Mouse (Mus musculus) ES-E14 (cell line): ENCODE results near the gene Pcnx3. TPM values are rescaled to one million over a fixed set of nuclear protein-coding genes. Genes with fewer than 3 reads are reported as not detected.

Experiments
- DNase-seq: peaks from one replicate; pipeline ENCODE4 v3.0.0-alpha.2; 2013; ENCODE audit warnings: low read depth, low spot score
- H3K27ac ChIP-seq: 2 replicates; pipeline ENCODE4 v1.5.1; 2012; ENCODE audit warnings: low read depth, mild to moderate bottlenecking, low read length, moderate library complexity, mixed read lengths; ENCODE audit not compliant: poor library complexity, insufficient read depth, severe bottlenecking
- H3K36me3 ChIP-seq: 2 replicates; pipeline ENCODE4 v1.6.1; 2012; ENCODE audit warnings: mild to moderate bottlenecking, low read length, moderate library complexity, mixed read lengths; ENCODE audit not compliant: control insufficient read depth, poor library complexity, insufficient read depth, severe bottlenecking
- H3K4me1 ChIP-seq, 2 experiments: fragments of 150-350 bp in 1 of 2; sonication (generic) in 1 of 2; 2 replicates each; pipeline ENCODE4 v1.6.1; 2012; ENCODE audit warnings: low read length in 2 of 2, mild to moderate bottlenecking in 1 of 2, mixed read lengths in 1 of 2; ENCODE audit not compliant: control insufficient read depth in 2 of 2, insufficient read depth in 2 of 2, poor library complexity in 1 of 2
- H3K4me3 ChIP-seq, 2 experiments: fragments of 150-350 bp in 1 of 2; sonication (generic) in 1 of 2; 2 replicates each; pipeline ENCODE4 v1.5.1; 2012; ENCODE audit warnings: low read length in 2 of 2, low read depth in 1 of 2, mild to moderate bottlenecking in 1 of 2, mixed read lengths in 1 of 2; ENCODE audit not compliant: insufficient read depth in 1 of 2, poor library complexity in 1 of 2, severe bottlenecking in 1 of 2
- H3K9ac ChIP-seq: 2 replicates; pipeline ENCODE4 v1.6.1; 2012; ENCODE audit warnings: low read depth, mild to moderate bottlenecking, low read length, mixed read lengths; ENCODE audit not compliant: poor library complexity, insufficient read depth, severe bottlenecking
- H3K9me3 ChIP-seq: fragments of 150-350 bp; sonication (generic); 2 replicates; pipeline ENCODE4 v1.6.1; 2012; ENCODE audit warnings: low read depth, mild to moderate bottlenecking, low read length; ENCODE audit not compliant: control insufficient read depth, insufficient read depth
- CHD2 ChIP-seq: IDR thresholded peaks from 2 replicates; pipeline ENCODE4 v1.6.1; 2014; ENCODE audit warnings: mild to moderate bottlenecking, low read depth, low read length, inconsistent platforms
- HCFC1 ChIP-seq: IDR thresholded peaks from 2 replicates; pipeline ENCODE4 v1.6.1; 2012; ENCODE audit warnings: low read length, inconsistent platforms, borderline replicate concordance; ENCODE audit not compliant: insufficient read depth
- MAFK ChIP-seq: IDR thresholded peaks from 2 replicates; pipeline ENCODE4 v1.6.1; 2014; ENCODE audit warnings: mild to moderate bottlenecking, low read depth, low read length, inconsistent platforms; ENCODE audit not compliant: insufficient read depth
- ZC3H11A ChIP-seq: IDR thresholded peaks from 2 replicates; pipeline ENCODE4 v1.6.1; 2012; ENCODE audit warnings: low read depth, mild to moderate bottlenecking, inconsistent platforms, low read length, borderline replicate concordance
- ZNF384 ChIP-seq: IDR thresholded peaks from 2 replicates; pipeline ENCODE4 v1.6.1; 2012; ENCODE audit warnings: low read depth, low read length, inconsistent platforms
- in situ Hi-C, 2 experiments: fragments of 600-800 bp; cut with MboI; formaldehyde crosslinking; loops; one replicate each; pipeline ENCODE4 v1.15.1; 2025; ENCODE audit warnings: low sequenced_read_pairs in 2 of 2, inconsistent platforms in 1 of 2; ENCODE audit not compliant: unreplicated experiment in 2 of 2
- total RNA-seq: library from RNA; depleted of rRNA; stranded (reverse); fragments of 300-350 nt; gene quantifications from 2 replicates; pipeline ENCODE4 v1.2.3, GENCODE M21; 2012

Pcnx3 gene
- total RNA-seq, 1 experiment = 63.9 TPM

DNA sequence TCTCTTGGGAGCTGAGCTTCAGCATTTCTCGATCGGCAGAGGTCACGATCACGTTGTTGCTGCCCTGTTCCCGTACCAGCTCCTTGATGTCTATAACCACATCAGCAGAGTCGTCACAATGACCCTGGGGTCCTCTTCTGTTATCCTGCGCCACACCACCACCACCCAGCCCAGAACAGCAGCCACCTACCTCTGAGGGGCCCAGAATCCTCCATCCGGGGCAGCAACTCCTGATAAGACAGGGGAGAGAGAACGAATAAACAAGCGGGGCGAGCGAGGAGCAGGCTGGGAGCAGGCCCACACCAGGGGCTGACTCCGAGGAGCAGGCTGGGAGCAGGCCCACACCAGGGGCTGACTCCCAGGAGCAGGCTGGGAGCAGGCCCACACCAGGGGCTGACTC, 2.3 kb downstream of the Pcnx3 start:
- Histone ChIP-seq H3K4me1 (peaks cover 4 to 13% of the 10 kb centered on the region in 2 experiments; a peak in 2 of 4 replicates), H3K9ac (no peak overlapping the region), H3K4me3 (no peak overlapping the region), H3K36me3 (peaks cover 44% of the 10 kb centered on the region), H3K9me3 (no peaks in the 10 kb centered on the region), H3K27ac (no peak overlapping the region)
- no peak for DNase-seq
- in situ Hi-C loops = no loop called here
- TF ChIP-seq HCFC1 (no peak), ZNF384 (no peak)

DNA sequence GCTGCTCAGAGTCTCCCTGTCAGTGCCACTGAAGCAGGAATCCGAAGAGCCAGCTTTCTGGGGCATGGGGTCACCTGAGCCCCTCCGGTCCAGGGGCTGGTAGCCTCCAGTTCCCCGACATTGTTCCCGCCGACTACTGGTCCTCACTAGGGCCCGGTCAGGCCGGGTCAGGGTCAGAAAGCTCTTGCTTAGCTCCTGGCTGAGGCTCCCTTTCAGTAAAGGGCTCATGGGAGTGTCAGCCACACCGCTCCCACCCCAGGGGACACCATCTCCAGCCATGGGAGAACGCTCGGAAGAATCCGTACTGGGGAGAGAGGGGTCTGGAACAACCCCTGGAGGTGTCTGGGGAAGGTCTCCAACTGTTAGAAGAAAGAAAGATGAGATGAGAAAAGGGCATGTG, 2.8 kb downstream of the Pcnx3 start:
- in situ Hi-C loops = no loop called here
- TF ChIP-seq ZNF384 = no peak
- no peak overlapping the region for H3K4me3 ChIP-seq
- no peak for DNase-seq
- H3K27ac ChIP-seq = no peak overlapping the region
- peaks cover 4 to 13% of the 10 kb centered on the region in 2 experiments; a peak in 2 of 4 replicates for H3K4me1 ChIP-seq
- peaks cover 45% of the 10 kb centered on the region for H3K36me3 ChIP-seq
- no peak overlapping the region for H3K9ac ChIP-seq
- no peaks in the 10 kb centered on the region for H3K9me3 ChIP-seq

DNA sequence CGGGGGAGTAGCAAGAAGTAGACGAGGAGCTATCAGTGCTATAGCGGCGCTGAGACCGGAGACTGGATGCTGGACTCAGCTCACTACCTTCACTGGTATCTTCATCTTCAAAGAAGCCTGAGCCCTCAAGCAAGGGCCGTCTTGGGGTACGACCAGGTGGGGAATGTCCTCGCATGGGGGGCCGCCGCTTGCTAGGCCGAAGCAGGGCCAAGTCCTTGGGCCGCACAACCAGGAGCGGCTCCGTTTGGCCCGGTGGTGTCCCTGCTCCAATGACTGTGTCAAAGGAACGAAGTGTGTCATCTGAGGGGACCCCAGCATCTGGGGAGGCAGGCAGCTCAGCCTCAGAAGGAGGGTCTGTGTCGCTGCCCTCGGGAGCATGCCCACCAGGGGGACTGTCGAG, 3.3 kb downstream of the Pcnx3 start:
- Histone ChIP-seq H3K9me3 (no peaks in the 10 kb centered on the region), H3K9ac (no peak overlapping the region), H3K4me1 (peaks cover 4 to 10% of the 10 kb centered on the region in 2 experiments; a peak in 2 of 4 replicates), H3K27ac (no peak overlapping the region), H3K36me3 (peaks cover 44% of the 10 kb centered on the region), H3K4me3 (no peak overlapping the region)
- TF ChIP-seq CHD2 (no peak), ZC3H11A (no peak), HCFC1 (no peak), MAFK (no peak), ZNF384 (no peak)
- no peak for DNase-seq
- in situ Hi-C loops = no loop called here

DNA sequence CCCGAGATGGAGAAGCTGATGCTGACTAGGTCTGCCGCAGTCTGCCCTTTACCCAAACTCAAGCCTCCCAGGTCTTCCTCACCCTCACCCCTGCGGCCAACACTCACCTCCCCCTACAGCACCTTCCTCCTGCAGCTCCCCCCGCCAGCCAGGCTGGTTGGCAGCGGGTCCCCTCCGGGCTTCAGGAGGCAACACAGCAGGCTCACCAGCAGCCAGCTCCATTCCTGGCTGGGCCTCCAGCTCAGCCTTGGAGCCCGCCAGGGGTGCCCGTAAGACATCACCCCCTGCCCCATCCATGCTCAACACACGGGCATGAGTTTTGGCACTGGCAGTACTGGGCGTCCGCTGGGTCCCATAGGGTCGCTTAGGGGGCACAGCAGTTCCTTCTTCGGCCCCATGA, 3.7 kb downstream of the Pcnx3 start:
- TF ChIP-seq ZNF384 (no peak), HCFC1 (no peak), CHD2 (no peak), ZC3H11A (no peak), MAFK (no peak)
- DNase-seq = no peak
- Histone ChIP-seq H3K36me3 (peaks cover 44% of the 10 kb centered on the region), H3K9ac (no peak overlapping the region), H3K9me3 (no peaks in the 10 kb centered on the region), H3K4me1 (peaks cover 4 to 6% of the 10 kb centered on the region in 2 experiments; a peak in 2 of 4 replicates), H3K27ac (no peak overlapping the region), H3K4me3 (0 out of 4 replicates have a peak overlapping the region, but pooled peaks of 1 of the 2 experiments have one; percentile 2)
- in situ Hi-C loops = no loop called here

DNA sequence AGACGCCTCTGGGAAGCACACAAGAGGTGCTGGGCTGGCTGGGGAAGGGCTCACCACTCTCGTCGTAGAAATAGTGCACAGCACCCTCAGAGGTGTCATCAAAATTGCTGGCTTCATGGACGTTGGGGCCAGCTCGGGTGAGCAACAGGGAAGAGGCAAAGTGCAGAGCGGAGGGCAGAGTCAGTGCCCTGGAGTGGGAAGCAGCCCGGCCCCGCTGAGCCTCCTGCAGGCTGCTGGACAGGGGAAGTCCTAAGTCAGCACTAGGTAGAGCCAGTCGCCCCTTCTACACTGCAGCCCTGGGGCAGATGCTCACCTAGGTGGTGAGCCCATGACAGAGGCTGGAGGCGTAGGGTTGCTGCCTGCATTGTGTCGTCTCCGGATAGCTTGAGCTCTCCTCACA, 4.5 kb downstream of the Pcnx3 start:
- in situ Hi-C loops = no loop called here
- no peak for DNase-seq
- no peak overlapping the region for H3K27ac ChIP-seq
- no peaks in the 10 kb centered on the region for H3K9me3 ChIP-seq
- no peak overlapping the region for H3K9ac ChIP-seq
- peaks cover 52% of the 10 kb centered on the region for H3K36me3 ChIP-seq
- H3K4me3 ChIP-seq = no peak overlapping the region
- TF ChIP-seq ZC3H11A = no peak
- no peak for TF ChIP-seq CHD2
- H3K4me1 ChIP-seq = peaks cover 4 to 6% of the 10 kb centered on the region in 2 experiments; a peak in 2 of 4 replicates
